Mouse (Mus musculus) stomach, embryonic 16.5 days (tissue): ENCODE data around the gene Fignl1. TPM values are rescaled to one million over a fixed set of nuclear protein-coding genes. Genes with fewer than 3 reads are reported as not detected.

ENCODE experiments used
- ATAC-seq: fragments of 200-750 bp; cut with Nextera tagmentation; 2 replicates; pipeline ENCODE4 v1.8.0; 2017; ENCODE audit warnings: moderate number of reproducible peaks, moderate TSS enrichment; ENCODE audit not compliant: insufficient read depth, low FRiP score
- H3K27ac ChIP-seq: fragments of 300-500 bp; sonication (generic); 2 replicates; pipeline ENCODE4 v1.5.1; 2014; ENCODE audit warnings: low read length
- H3K27me3 ChIP-seq: fragments of 300-500 bp; sonication (generic); 2 replicates; pipeline ENCODE4 v1.6.1; 2014; ENCODE audit warnings: low read length, control low read depth, mixed read lengths; ENCODE audit not compliant: control insufficient read depth, insufficient read depth
- H3K36me3 ChIP-seq: fragments of 300-500 bp; sonication (generic); 2 replicates; pipeline ENCODE4 v1.6.1; 2014; ENCODE audit warnings: low read length; ENCODE audit not compliant: control insufficient read depth, insufficient read depth
- H3K4me1 ChIP-seq: fragments of 300-500 bp; sonication (generic); 2 replicates; pipeline ENCODE4 v1.6.1; 2014; ENCODE audit warnings: low read length, control low read depth, mixed read lengths; ENCODE audit not compliant: control insufficient read depth, insufficient read depth
- H3K4me2 ChIP-seq: fragments of 300-500 bp; sonication (generic); 2 replicates; pipeline ENCODE4 v1.6.1; 2014; ENCODE audit warnings: low read depth, low read length, mixed read lengths
- H3K4me3 ChIP-seq: fragments of 300-500 bp; sonication (generic); replicated peaks from 2 replicates; pipeline ENCODE4 v1.5.1; 2014; ENCODE audit warnings: mild to moderate bottlenecking, low read length
- H3K9ac ChIP-seq: fragments of 300-500 bp; sonication (generic); 2 replicates; pipeline ENCODE4 v1.6.1; 2014; ENCODE audit warnings: low read length
- H3K9me3 ChIP-seq: fragments of 300-500 bp; sonication (generic); replicated peaks from 2 replicates; pipeline ENCODE4 v1.6.1; 2016; ENCODE audit warnings: low read length, control low read depth; ENCODE audit not compliant: control insufficient read depth
- WGBS: fragments of 180-500 bp; shearing (Covaris S2); extraction: QIAGEN DNeasy Blood & Tissue Kit; methylation state at CpG from one replicate; pipeline ENCODE4 v1.1.7; 2014; 5-methylcytosine and 5-hydroxymethylcytosine counted together
- polyA plus RNA-seq: library from polyadenylated mRNA; unstranded; fragments of >200 nt; fragmentation: Nextera tagmentation; extraction: Ambion mirVana; gene quantifications from 2 replicates; pipeline ENCODE4 v1.2.1, GENCODE M21; 2015

The Fignl1 gene
- polyA plus RNA-seq, 1 experiment from 2014 or later, result 47.3 TPM

DNA sequence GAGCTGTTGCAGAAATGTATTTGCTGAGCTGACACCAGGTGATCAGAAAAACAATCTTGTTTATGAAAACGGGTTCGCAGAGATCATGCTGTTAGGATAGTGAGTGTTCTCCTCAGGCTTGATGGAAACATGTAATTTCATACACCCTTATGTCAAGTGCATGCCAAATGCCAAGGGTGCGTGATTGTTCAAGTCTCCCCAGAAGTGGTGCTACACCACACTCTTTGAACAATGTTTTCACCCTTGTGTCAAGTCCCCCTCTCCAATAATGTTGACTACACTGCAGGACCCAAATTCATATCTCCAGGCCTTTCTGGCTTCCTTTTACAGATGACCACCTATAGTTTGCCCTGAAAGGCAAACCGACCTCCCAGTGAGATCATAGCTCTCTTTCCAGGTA is 39.7 kb upstream of the Fignl1 start:
- peaks cover 16% of the 10 kb centered on the region for H3K4me1 ChIP-seq
- no peak for ATAC-seq
- H3K36me3 ChIP-seq, result no peaks in the 10 kb centered on the region
- H3K9me3 ChIP-seq, result no peaks in the 10 kb centered on the region
- H3K27me3 ChIP-seq, result no peaks in the 10 kb centered on the region
- no peak overlapping the region for H3K4me2 ChIP-seq
- no peak overlapping the region for H3K27ac ChIP-seq
- H3K9ac ChIP-seq, result no peak overlapping the region
- 87% methylated on average over 4 of the region's 4 CpGs for WGBS
- no peak overlapping the region for H3K4me3 ChIP-seq

DNA sequence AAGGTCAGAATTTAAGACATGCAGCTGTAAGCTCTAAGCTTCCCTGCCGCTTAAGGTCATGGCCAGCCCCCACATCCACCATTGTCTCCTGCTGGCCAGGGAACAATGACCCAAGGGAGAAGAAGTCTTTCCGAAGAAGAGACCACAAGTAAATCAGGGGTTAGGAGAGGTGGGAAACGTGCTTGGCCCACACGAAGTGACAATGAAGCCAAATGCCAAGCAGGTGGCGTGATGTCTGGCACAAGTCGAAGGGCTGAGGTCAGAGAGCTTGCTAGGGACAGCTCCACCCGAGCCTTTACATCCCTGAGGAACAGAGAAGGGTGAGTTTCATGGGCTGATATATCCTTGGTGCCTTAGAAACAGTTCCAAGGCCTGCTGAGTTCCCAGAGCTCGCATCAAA is 36.3 kb upstream of the Fignl1 start:
- no peaks in the 10 kb centered on the region for H3K27me3 ChIP-seq
- peaks cover 12% of the 10 kb centered on the region for H3K4me1 ChIP-seq
- no peak overlapping the region for H3K4me3 ChIP-seq
- no peak for ATAC-seq
- H3K4me2 ChIP-seq, result no peak overlapping the region
- no peak overlapping the region for H3K9ac ChIP-seq
- no peaks in the 10 kb centered on the region for H3K36me3 ChIP-seq
- WGBS, result 69% methylated on average over 8 of the region's 8 CpGs
- H3K9me3 ChIP-seq, result no peaks in the 10 kb centered on the region
- peak overlapping the region; percentile 47 for H3K27ac ChIP-seq

DNA sequence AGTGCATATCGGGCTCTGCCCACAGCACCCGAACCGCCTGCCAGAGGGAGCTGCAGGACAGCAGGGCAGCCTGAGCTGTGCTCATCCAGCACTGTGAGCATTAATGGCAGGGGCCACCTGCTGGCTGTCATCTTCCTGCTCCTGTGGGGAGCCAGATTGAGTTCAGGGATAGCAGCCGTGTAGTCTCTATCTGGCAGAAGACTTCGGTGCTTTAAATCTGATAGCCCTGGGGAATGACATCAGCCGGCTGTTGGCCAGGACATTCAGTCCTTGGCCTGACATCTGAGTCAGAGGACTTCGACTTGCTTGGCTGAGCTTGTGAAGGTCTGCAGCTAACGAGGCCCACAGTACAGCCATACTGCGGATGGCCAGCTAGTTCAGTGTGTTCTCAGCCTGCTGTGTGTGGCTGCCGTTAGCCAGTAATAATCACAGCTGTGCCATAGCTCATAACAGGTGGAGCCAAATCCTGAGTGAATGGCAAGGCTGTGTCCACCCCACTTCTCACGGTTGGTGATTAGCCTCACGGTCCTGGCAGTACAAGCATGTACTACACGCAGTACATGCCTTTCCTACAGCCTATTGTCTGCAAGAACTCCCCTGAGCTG is 35.7 kb upstream of the Fignl1 start:
- no peaks in the 10 kb centered on the region for H3K27me3 ChIP-seq
- no peaks in the 10 kb centered on the region for H3K9me3 ChIP-seq
- H3K4me1 ChIP-seq, result peaks cover 12% of the 10 kb centered on the region
- ATAC-seq, result peak; percentile 85
- peak overlapping the region; percentile 50 for H3K27ac ChIP-seq
- no peak overlapping the region for H3K9ac ChIP-seq
- H3K4me3 ChIP-seq, result no peak overlapping the region
- no peaks in the 10 kb centered on the region for H3K36me3 ChIP-seq
- 49% methylated on average over 13 of the region's 13 CpGs for WGBS
- H3K4me2 ChIP-seq, result no peak overlapping the region

DNA sequence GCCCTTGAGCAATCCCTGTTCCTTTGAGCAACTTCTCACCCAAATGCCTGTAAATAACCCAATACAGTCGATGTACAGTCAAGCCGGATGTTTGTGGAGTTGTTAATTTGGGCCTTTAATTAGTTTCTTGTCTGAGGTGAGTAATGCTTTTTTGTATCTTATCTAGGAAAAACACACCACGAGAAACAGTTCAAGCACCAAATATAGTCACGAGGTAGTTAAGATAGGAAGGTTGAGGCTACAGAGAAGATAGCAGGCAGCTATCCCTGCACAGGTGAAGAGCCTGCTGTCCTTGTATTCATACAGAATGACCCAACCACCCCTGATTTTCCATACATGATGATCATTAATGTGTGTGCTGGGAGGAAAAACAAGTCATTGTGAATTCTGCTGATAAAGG is 32.8 kb upstream of the Fignl1 start:
- H3K36me3 ChIP-seq, result no peaks in the 10 kb centered on the region
- no peaks in the 10 kb centered on the region for H3K9me3 ChIP-seq
- H3K4me3 ChIP-seq, result no peak overlapping the region
- ATAC-seq, result no peak
- H3K27me3 ChIP-seq, result no peaks in the 10 kb centered on the region
- 50% methylated on average over 4 of the region's 4 CpGs for WGBS
- H3K4me2 ChIP-seq, result no peak overlapping the region
- H3K4me1 ChIP-seq, result peaks cover 26% of the 10 kb centered on the region
- no peak overlapping the region for H3K27ac ChIP-seq
- no peak overlapping the region for H3K9ac ChIP-seq

DNA sequence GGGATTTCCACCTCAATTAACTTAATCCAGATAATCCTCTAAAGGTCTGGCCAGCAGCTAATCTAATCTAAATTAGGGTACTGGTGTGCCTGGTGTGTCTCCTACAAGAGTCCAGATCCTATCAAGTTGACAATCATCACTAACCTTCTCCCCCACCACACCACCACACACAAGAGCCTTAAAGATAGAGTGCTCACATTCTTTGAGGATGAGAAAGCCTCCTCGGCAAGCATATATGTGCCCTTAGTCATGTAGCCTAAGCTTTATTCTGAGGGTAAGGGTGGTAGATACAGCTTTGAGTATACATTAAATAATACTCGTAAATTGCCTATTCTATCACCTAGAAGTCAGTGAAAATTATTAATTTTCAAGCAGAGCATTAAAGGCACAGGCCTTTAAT is 32.0 kb upstream of the Fignl1 start:
- Histone ChIP-seq H3K27me3 (no peaks in the 10 kb centered on the region), H3K4me1 (peaks cover 26% of the 10 kb centered on the region), H3K4me3 (no peak overlapping the region), H3K4me2 (no peak overlapping the region), H3K9ac (no peak overlapping the region), H3K36me3 (no peaks in the 10 kb centered on the region), H3K27ac (no peak overlapping the region), H3K9me3 (no peaks in the 10 kb centered on the region)
- no peak for ATAC-seq
- 69% methylated on average over 2 of the region's 2 CpGs for WGBS

DNA sequence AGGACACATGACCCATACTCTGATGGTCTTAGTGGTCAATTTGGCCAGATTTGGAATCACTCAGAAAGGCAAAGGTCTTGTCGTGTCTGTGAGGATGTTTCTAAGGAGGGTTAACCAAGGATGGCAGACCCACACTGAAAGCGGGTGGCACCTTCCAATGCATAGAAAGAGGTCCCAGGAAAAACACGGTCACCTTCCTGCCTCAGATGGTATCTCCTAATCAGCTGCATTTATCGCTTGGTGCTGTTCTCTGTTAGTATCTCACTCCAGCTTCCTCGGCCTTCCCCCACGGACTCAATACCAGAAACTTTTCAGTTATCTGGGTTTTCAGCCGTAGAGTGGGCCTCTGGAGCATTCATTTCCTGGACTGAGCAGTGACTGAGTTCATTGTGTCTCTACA is 31.1 kb upstream of the Fignl1 start:
- Histone ChIP-seq H3K27me3 (no peaks in the 10 kb centered on the region), H3K27ac (no peak overlapping the region), H3K4me1 (peaks cover 26% of the 10 kb centered on the region), H3K36me3 (no peaks in the 10 kb centered on the region), H3K9me3 (no peaks in the 10 kb centered on the region), H3K4me3 (no peak overlapping the region), H3K9ac (no peak overlapping the region), H3K4me2 (no peak overlapping the region)
- WGBS, result 83% methylated on average over 7 of the region's 7 CpGs
- no peak for ATAC-seq

DNA sequence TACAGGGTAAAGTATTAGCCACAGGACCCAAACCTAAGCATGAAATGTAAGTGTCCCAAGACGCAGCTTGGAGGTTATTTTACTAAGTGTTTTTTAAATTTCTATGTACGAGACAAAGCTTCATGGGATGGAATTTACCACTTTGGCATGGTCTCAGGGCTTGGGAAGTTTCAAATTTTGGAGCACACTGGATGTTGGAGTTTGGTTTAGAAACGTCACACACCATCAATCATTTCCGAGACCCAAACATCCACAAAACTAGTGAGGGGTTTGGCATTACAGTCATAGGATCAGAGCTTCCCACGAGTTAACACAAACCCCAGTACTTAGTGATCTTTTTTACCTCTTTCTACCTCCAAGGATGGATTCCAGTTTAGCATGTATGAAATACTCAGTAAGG is 28.6 kb upstream of the Fignl1 start:
- 46% methylated on average over 5 of the region's 5 CpGs for WGBS
- peak overlapping the region; percentile 84 for H3K27ac ChIP-seq
- peak; percentile 32; the same call in 1 of the 2 replicates for ATAC-seq

DNA sequence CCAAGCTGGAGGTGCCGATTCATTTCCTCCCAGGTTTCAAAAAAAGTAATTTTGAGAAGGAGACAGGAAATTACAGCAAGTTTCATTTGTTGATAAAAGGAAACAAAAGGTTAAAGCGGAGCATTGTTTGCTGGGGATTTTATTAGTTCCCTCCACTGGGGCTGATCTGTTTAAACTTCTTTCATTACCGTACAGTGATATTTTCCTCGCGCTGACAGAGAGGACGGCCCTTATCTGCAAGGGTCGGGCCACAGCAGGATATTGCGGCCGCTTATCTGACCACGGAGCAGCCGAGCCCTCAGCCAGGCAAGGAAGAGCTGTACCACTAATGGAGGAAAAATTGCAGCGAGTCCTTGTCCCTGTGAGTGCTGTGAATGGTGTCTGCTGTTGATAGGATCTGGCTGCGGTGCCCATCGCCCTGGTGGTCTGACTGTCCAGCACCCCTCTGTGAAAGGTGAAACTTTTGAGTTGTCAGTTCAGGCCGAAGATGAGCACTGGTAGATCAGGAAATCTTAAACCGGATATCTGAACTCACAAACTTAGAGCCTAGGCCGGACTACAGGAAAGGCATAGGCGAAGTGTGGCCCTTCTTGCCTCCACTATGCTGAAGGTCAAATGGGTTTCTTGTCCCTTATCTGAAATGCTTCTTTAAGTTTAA is 28.1 kb upstream of the Fignl1 start:
- Histone ChIP-seq H3K36me3 (no peaks in the 10 kb centered on the region), H3K27ac (peak overlapping the region; percentile 84), H3K9me3 (no peaks in the 10 kb centered on the region), H3K4me1 (peaks cover 31% of the 10 kb centered on the region), H3K9ac (peak overlapping the region; percentile 60), H3K27me3 (no peaks in the 10 kb centered on the region), H3K4me2 (peak overlapping the region; percentile 39), H3K4me3 (0 out of 2 replicates have a peak overlapping the region, but pooled peaks have one; percentile 3)
- 23% methylated on average over 18 of the region's 18 CpGs for WGBS
- peak; percentile 60; the same call in 1 of the 2 replicates for ATAC-seq

More for the DNA sequence above, 28.6 kb upstream of the Fignl1 start:
- Histone ChIP-seq H3K4me1 (peaks cover 26% of the 10 kb centered on the region), H3K9ac (peak overlapping the region; percentile 60; the same call in 1 of the 2 replicates), H3K36me3 (no peaks in the 10 kb centered on the region), H3K4me3 (no peak overlapping the region), H3K27me3 (no peaks in the 10 kb centered on the region), H3K4me2 (no peak overlapping the region), H3K9me3 (no peaks in the 10 kb centered on the region)

DNA sequence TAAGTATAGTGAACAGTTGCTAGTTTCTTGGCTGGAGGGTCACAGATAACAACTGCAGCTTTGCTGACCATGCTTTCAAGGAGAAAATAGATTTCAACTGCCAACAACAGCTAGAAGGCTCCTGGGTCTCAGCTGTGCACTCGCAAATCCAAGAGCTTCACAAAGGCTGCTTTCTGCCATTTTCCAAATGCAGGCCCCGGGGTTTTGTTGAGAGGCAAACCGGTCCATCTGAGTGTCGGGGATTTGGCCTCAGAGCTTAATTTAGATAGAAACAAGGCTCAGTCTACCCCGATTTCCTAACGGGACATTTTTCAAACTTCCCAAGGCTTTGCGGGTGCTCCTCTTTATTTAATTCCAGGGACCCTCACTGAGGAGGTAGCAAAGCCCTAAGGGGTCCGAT is 27.5 kb upstream of the Fignl1 start:
- H3K4me3 ChIP-seq, result no peak overlapping the region
- H3K36me3 ChIP-seq, result no peaks in the 10 kb centered on the region
- WGBS, result 35% methylated on average over 8 of the region's 8 CpGs
- H3K9ac ChIP-seq, result 0 out of 2 replicates have a peak overlapping the region, but pooled peaks have one; percentile 42
- no peaks in the 10 kb centered on the region for H3K27me3 ChIP-seq
- H3K4me2 ChIP-seq, result peak overlapping the region; percentile 39
- H3K27ac ChIP-seq, result peak overlapping the region; percentile 84
- H3K9me3 ChIP-seq, result no peaks in the 10 kb centered on the region
- ATAC-seq, result no peak
- peaks cover 33% of the 10 kb centered on the region for H3K4me1 ChIP-seq
